Mouse (Mus musculus): ENCODE measurements at regions not wholly inside any gene's neighbourhood (a gene's known extent, or its start where the extent isn't known, plus 50 kb on each side); places are given as distances from the start of the nearest gene placed in this dataset.

- DNase-seq (ENCODE audit: low spot score), result no peak
Measured at GRCm38 (mm10) chr3:82207321-82207720, 61.7 kb upstream of the Gucy1a1 start.

Data from lung, postnatal 25 days (tissue).